Mouse (Mus musculus) CH12.LX (cell line): Measurements from ENCODE around the gene Krt18. TPM values are rescaled to one million over a fixed set of nuclear protein-coding genes. Genes with fewer than 3 reads are reported as not detected.

Experiments
- DNase-seq: peaks from one replicate; pipeline ENCODE4 v3.0.0-alpha.2; 2013; ENCODE audit errors: extremely low read depth
- H3K27ac ChIP-seq: 2 replicates; pipeline ENCODE4 v1.5.1; 2012; ENCODE audit warnings: low read depth, mild to moderate bottlenecking, control low read depth, moderate library complexity; ENCODE audit not compliant: insufficient read depth
- H3K27me3 ChIP-seq: replicated peaks from 2 replicates; pipeline ENCODE3; 2012; ENCODE audit warnings: inconsistent platforms
- H3K36me3 ChIP-seq, 2 experiments: replicated peaks in 1 of 2; 2 replicates each; pipeline versions ENCODE3 to v1.6.1; 2012; ENCODE audit warnings: inconsistent platforms in 1 of 2, low read length in 1 of 2, mild to moderate bottlenecking in 1 of 2, mixed read lengths in 1 of 2, moderate library complexity in 1 of 2; ENCODE audit not compliant: control insufficient read depth in 1 of 2, insufficient read depth in 1 of 2
- H3K4me1 ChIP-seq, 2 experiments: 2 replicates each; pipeline ENCODE4 v1.6.1; 2012; ENCODE audit warnings: inconsistent platforms in 1 of 2, moderate library complexity in 1 of 2; ENCODE audit not compliant: insufficient read depth in 2 of 2, control insufficient read depth in 1 of 2
- H3K4me2 ChIP-seq: 2 replicates; pipeline ENCODE4 v1.6.1; 2012; ENCODE audit warnings: low read depth, mild to moderate bottlenecking, control low read depth; ENCODE audit not compliant: poor library complexity, insufficient read depth, severe bottlenecking
- H3K4me3 ChIP-seq, 3 experiments: fragments of 150-350 bp in 1 of 3; sonication (generic) in 1 of 3; replicated peaks in 1 of 3; 2 replicates each; pipeline versions ENCODE3 to v1.5.1; 2011 to 2012; ENCODE audit warnings: low read depth in 2 of 3, low read length in 2 of 3, mild to moderate bottlenecking in 2 of 3, moderate library complexity in 2 of 3, control low read depth in 1 of 3, improper control_type of control experiment in 1 of 3, inconsistent platforms in 1 of 3, mixed read lengths in 1 of 3; ENCODE audit not compliant: poor library complexity in 1 of 3
- H3K79me2 ChIP-seq: replicated peaks from 2 replicates; pipeline ENCODE4 v1.6.1; 2012; ENCODE audit warnings: mild to moderate bottlenecking, moderate library complexity; ENCODE audit not compliant: control insufficient read depth, poor library complexity, insufficient read depth, severe bottlenecking; ENCODE audit errors: extremely low read depth
- H3K9ac ChIP-seq: 2 replicates; pipeline ENCODE4 v1.6.1; 2012; ENCODE audit warnings: low read depth, mild to moderate bottlenecking, control low read depth, moderate library complexity; ENCODE audit not compliant: insufficient read depth
- H3K9me3 ChIP-seq: replicated peaks from 2 replicates; pipeline ENCODE3; 2012; ENCODE audit warnings: low read length, inconsistent platforms, mixed read lengths
- ETS1 ChIP-seq: conservative IDR thresholded peaks from 2 replicates; pipeline ENCODE4 v1.6.1; 2012; ENCODE audit warnings: low read depth, mild to moderate bottlenecking, inconsistent platforms, low read length, improper control_type of control experiment, moderate library complexity
- KAT2A ChIP-seq: IDR thresholded peaks from 2 replicates; pipeline ENCODE4 v1.6.1; 2012; ENCODE audit warnings: low read length, improper control_type of control experiment, inconsistent platforms; ENCODE audit not compliant: insufficient replicate concordance
- MAX ChIP-seq: IDR thresholded peaks from 2 replicates; pipeline ENCODE4 v1.6.1; 2011; ENCODE audit warnings: low read length, improper control_type of control experiment
- MXI1 ChIP-seq: IDR thresholded peaks from 2 replicates; pipeline ENCODE4 v1.6.1; 2011; ENCODE audit warnings: mild to moderate bottlenecking, low read depth, low read length, improper control_type of control experiment
- MYC ChIP-seq: IDR thresholded peaks from 2 replicates; pipeline ENCODE4 v1.6.1; 2011; ENCODE audit warnings: low read depth, mild to moderate bottlenecking, improper control_type of control experiment, low read length
- NELFE ChIP-seq: IDR thresholded peaks from 2 replicates; pipeline ENCODE4 v1.6.1; 2011; ENCODE audit warnings: low read depth, low read length, improper control_type of control experiment
- NRF1 ChIP-seq: IDR thresholded peaks from 2 replicates; pipeline ENCODE4 v1.6.1; 2014; ENCODE audit warnings: low read depth, mild to moderate bottlenecking, inconsistent platforms, low read length, improper control_type of control experiment, moderate library complexity
- RCOR1 ChIP-seq: conservative IDR thresholded peaks from 2 replicates; pipeline ENCODE4 v1.6.1; 2012; ENCODE audit warnings: low read depth, mild to moderate bottlenecking, inconsistent platforms, low read length, improper control_type of control experiment
- TCF12 ChIP-seq: IDR thresholded peaks from 2 replicates; pipeline ENCODE4 v1.6.1; 2014; ENCODE audit warnings: low read depth, mild to moderate bottlenecking, inconsistent platforms, low read length, improper control_type of control experiment
- UBTF ChIP-seq: IDR thresholded peaks from 2 replicates; pipeline ENCODE4 v1.6.1; 2012; ENCODE audit warnings: low read depth, mild to moderate bottlenecking, inconsistent platforms, low read length, improper control_type of control experiment, moderate library complexity
- ZNF384 ChIP-seq: IDR thresholded peaks from 2 replicates; pipeline ENCODE4 v1.6.1; 2012; ENCODE audit warnings: low read depth, low read length, improper control_type of control experiment, inconsistent platforms
- dilution Hi-C: fragments of 300-500 bp; cut with MboI; formaldehyde crosslinking; loops from 2 replicates; pipeline ENCODE4 v1.14.3; 2020; ENCODE audit warnings: low sequenced_read_pairs; ENCODE audit not compliant: extremely low pct_unique_long_range_greater_than_20kb, extremely low pct_ligation_motif_present
- in situ Hi-C: fragments of 300-500 bp; cut with MboI; formaldehyde crosslinking; loops from 3 replicates; pipeline ENCODE4 v1.14.3; 2019; ENCODE audit warnings: low sequenced_read_pairs, low pct_ligation_motif_present, low pct_unique_long_range_greater_than_20kb, mixed read lengths
- polyA plus RNA-seq: library from polyadenylated mRNA; unstranded; fragments of >175 nt; gene quantifications from 2 replicates; pipeline ENCODE4 v1.2.1, GENCODE M21; 2012; ENCODE audit warnings: low read depth; ENCODE audit not compliant: insufficient read length
- total RNA-seq, 2 experiments: library from RNA; depleted of rRNA; stranded (reverse); fragments of 300-350 nt in 1 of 2; fragments of >200 nt in 1 of 2; gene quantifications; 2 replicates each; pipeline ENCODE4 v1.2.3; 2012 to 2014

Krt18 gene
- total and polyA plus RNA-seq, 3 experiments: 0.21 TPM; not detected in 2

DNA sequence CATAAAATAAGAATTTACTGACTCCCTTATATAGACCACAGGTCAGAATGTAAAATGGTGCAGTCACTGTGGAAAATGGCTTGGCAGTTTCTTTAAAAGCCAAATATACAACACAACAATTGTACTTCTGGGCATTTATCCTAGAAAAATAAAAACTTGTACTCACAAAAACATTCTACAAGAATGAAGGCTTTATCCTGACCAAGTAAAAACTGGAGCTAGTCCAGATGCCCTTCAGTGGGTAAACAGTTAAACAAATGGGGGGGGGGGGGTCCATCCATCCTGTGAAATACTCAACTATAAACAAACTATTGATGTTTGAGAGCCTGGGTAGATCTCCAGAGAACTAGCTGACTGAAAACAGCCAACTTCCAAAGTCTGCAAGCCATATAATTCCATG lies 21.9 kb downstream of the Krt18 start:
- in situ Hi-C loops (no loop called here), dilution Hi-C loops (no loop called here)
- peaks cover 0 to 8% of the 10 kb centered on the region in 2 experiments; a peak in 2 of 4 replicates for H3K4me1 ChIP-seq
- no peak for DNase-seq
- no peak for TF ChIP-seq ETS1
- TF ChIP-seq MAX: no peak
- TF ChIP-seq UBTF: no peak
- TF ChIP-seq NELFE: no peak
- TF ChIP-seq TCF12: no peak
- TF ChIP-seq, all 38 proteins: peak for 0
- Histone ChIP-seq H3K27me3 (peaks cover 63% of the 10 kb centered on the region), H3K27ac (no peak overlapping the region), H3K79me2 (no peaks in the 10 kb centered on the region), H3K9ac (no peak overlapping the region), H3K4me2 (no peak overlapping the region), H3K4me3 (no peak overlapping the region), H3K9me3 (peaks cover 7% of the 10 kb centered on the region), H3K36me3 (no peaks in the 10 kb centered on the region)

DNA sequence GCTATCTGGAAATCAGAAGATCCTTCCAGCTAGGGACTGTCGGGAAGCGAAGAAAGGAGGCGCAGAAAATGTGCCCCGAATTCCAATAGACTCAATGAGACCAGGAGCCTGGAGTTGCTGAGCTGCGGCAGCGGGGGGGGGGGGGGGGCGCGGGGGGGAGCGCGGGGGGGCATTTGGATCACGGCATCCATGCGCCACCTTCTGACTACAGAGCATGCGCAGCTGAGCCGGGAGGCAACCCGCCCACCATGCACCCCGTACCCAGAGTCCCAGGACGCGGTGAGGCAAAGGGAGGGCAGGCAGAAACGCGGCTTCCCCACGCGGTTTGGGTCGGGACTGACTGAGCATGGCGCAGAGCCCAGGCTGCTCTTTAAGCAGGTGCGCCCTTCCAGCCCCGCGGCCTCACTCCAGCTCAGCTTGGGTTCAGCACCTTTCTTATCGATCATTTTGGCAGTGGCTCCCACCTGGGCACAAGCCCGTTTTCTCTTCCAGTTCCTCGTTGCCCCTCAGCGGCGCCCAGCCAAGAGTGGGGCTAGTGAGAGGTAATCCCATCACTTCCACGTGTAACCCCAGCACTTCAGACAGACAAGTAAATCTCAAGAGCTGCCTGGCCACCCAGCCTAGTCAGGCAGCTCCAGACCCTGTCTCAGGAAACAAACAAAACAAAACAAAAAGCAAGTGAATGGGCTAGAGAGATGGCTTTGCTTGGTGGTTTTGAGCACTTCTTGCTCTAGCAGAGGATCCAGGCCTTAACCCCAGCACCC lies 24.1 kb downstream of the Krt18 start:
- no peak for DNase-seq
- TF ChIP-seq NRF1 (peak; percentile 67), ZNF384 (no peak)
- dilution Hi-C loops: no loop called here
- no peaks in the 10 kb centered on the region for H3K79me2 ChIP-seq
- H3K9me3 ChIP-seq: peaks cover 7% of the 10 kb centered on the region
- peak overlapping the region; percentile 26; the same call in 1 of the 2 replicates for H3K4me2 ChIP-seq
- H3K27me3 ChIP-seq: peaks cover 72% of the 10 kb centered on the region
- no peaks in the 10 kb centered on the region for H3K36me3 ChIP-seq
- peak overlapping the region in 1 of 3 experiments; percentile 4 for H3K4me3 ChIP-seq
- H3K4me1 ChIP-seq: peaks cover 0 to 4% of the 10 kb centered on the region in 2 experiments; a peak in 1 of 4 replicates
- no peak overlapping the region for H3K27ac ChIP-seq
- H3K9ac ChIP-seq: no peak overlapping the region
- in situ Hi-C loops: no loop called here

DNA sequence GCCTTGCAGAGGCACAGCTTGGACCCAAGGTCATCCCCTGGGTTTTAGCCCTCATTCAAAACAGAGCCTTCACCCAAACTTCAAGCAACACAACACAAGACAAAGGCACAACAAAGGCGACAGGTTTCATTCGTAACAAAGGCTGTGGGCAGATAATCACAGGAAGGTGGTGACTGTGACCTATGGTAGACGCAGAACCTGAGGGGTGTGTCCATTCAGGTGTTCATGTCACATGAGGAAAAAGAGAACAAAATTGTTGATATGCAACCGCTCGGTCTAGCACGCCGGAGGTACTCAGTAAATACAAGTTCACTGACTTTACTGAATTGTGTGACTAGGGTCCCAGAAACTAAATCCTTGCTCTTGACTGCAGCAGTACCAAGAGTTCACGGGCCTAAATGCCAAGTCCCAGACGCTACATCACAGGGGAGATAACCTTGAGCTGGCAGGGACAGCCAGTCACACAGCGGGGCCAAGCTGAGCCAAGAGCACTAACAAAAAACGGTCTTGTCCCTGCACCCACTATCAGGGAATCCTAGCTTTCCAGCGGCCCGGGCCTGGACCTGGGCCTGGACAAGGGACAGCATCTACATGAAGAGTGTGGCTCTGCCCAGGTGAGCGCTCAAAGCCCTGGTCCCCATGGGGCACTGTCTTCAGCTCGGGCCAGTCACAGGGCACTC lies 28.7 kb downstream of the Krt18 start:
- TF ChIP-seq KAT2A: no peak
- no peak for TF ChIP-seq ETS1
- TF ChIP-seq MXI1: no peak
- no peak for TF ChIP-seq MYC
- no peak for TF ChIP-seq RCOR1
- Histone ChIP-seq H3K27me3 (peaks cover 68% of the 10 kb centered on the region), H3K79me2 (no peaks in the 10 kb centered on the region), H3K9me3 (peaks cover 7% of the 10 kb centered on the region), H3K4me2 (no peak overlapping the region), H3K9ac (no peak overlapping the region), H3K36me3 (no peaks in the 10 kb centered on the region), H3K27ac (no peak overlapping the region), H3K4me3 (no peak overlapping the region), H3K4me1 (peaks cover 0 to 4% of the 10 kb centered on the region in 2 experiments; a peak in 1 of 4 replicates)
- in situ Hi-C loops (no loop called here), dilution Hi-C loops (no loop called here)
- no peak for DNase-seq
